Mouse (Mus musculus) stomach, embryonic 14.5 days (tissue): ENCODE data around the gene Tnc. TPM values are rescaled to one million over a fixed set of nuclear protein-coding genes. Genes with fewer than 3 reads are reported as not detected.
A peak's percentile ranks its signal among the peaks of the same experiment; 100 is the strongest.

ENCODE experiments used
- ATAC-seq: fragments of 200-750 bp; cut with Nextera tagmentation; 2 replicates; pipeline ENCODE4 v1.8.0; 2017; ENCODE audit warnings: low read depth, moderate TSS enrichment; ENCODE audit not compliant: insufficient number of reproducible peaks, insufficient read depth, low FRiP score
- H3K27ac ChIP-seq: fragments of 300-500 bp; sonication (generic); 2 replicates; pipeline ENCODE4 v1.5.1; 2014; ENCODE audit warnings: mild to moderate bottlenecking, low read length, moderate library complexity, mixed read lengths
- H3K27me3 ChIP-seq: fragments of 300-500 bp; sonication (generic); 2 replicates; pipeline ENCODE4 v1.6.1; 2014; ENCODE audit warnings: low read length, control low read depth, mixed read lengths; ENCODE audit not compliant: control insufficient read depth, insufficient read depth
- H3K36me3 ChIP-seq: fragments of 300-500 bp; sonication (generic); 2 replicates; pipeline ENCODE4 v1.6.1; 2014; ENCODE audit warnings: mild to moderate bottlenecking, control low read depth, low read length, moderate library complexity, mixed read lengths; ENCODE audit not compliant: control insufficient read depth, insufficient read depth
- H3K4me1 ChIP-seq: fragments of 300-500 bp; sonication (generic); 2 replicates; pipeline ENCODE4 v1.6.1; 2014; ENCODE audit warnings: low read length, control low read depth, mixed read lengths; ENCODE audit not compliant: control insufficient read depth, insufficient read depth
- H3K4me2 ChIP-seq: fragments of 300-500 bp; sonication (generic); replicated peaks from 2 replicates; pipeline ENCODE4 v1.6.1; 2014; ENCODE audit warnings: low read depth, low read length, control low read depth
- H3K4me3 ChIP-seq: fragments of 300-500 bp; sonication (generic); 2 replicates; pipeline ENCODE4 v1.5.1; 2014; ENCODE audit warnings: low read depth, low read length, control low read depth
- H3K9ac ChIP-seq: fragments of 300-500 bp; sonication (generic); replicated peaks from 2 replicates; pipeline ENCODE4 v1.6.1; 2014; ENCODE audit warnings: low read depth, mild to moderate bottlenecking, control low read depth, low read length, moderate library complexity, mixed read lengths
- H3K9me3 ChIP-seq: fragments of 300-500 bp; sonication (generic); 2 replicates; pipeline ENCODE4 v1.6.1; 2016; ENCODE audit warnings: low read depth, low read length, control low read depth; ENCODE audit not compliant: control insufficient read depth
- WGBS: fragments of 180-500 bp; shearing (Covaris S2); extraction: QIAGEN DNeasy Blood & Tissue Kit; methylation state at CpG from one replicate; pipeline ENCODE4 v1.1.7; 2014; 5-methylcytosine and 5-hydroxymethylcytosine counted together
- polyA plus RNA-seq: library from polyadenylated mRNA; unstranded; fragments of >200 nt; fragmentation: Nextera tagmentation; extraction: Ambion mirVana; gene quantifications from 2 replicates; pipeline ENCODE4 v1.2.1, GENCODE M21; 2014

Tnc gene
- polyA plus RNA-seq: 12.3 and 14.3 TPM in 2 replicates

DNA sequence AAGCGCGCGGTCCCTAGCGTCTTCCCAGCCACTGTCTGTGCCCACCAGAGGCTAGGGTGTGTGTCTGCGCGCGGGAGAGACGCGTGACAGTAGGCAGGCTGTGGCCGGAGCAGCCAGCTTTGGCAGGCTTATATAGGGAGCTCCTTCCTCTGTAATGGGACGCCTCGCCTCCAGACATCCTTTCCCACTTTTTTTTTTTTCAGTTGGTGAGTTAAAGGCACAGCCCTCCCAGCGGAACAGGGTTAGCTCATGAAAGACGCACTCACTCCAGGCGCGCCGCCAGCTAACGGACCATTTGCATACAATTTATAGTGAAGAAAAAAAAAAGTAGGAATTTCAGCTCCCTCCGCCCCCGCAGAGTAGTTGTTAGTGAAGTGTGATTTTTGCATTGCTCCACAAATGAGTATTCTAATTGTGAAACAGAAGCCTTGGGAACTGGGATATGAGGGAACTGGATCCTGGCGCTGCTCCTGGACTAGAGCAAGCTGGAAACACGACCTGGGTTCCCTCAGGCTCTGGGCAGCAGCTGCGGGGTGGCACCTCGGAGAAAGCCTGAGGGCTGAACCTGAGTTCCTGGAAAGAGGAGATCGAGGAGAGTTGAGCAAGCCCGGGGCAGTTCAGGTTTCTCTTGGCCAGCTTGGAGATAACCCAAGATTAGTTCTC lies at the start of gene Tnc:
Tnc (minus strand) TSS at position 185 of the 663 bp plus-strand sequence.
- no peaks in the 10 kb centered on the region; the same call in 1 of the 2 replicates for H3K27me3 ChIP-seq
- H3K36me3 ChIP-seq: no peaks in the 10 kb centered on the region
- H3K4me2 ChIP-seq: peak within 1 kb of the TSS; percentile 46
- peak within 1 kb of the TSS; percentile 15; the same call in 1 of the 2 replicates for H3K9ac ChIP-seq
- no peak within 1 kb of the TSS for H3K27ac ChIP-seq
- ATAC-seq: peak; percentile 73; the same call in 1 of the 2 replicates
- 1% methylated on average over 26 of the region's 26 CpGs for WGBS
- H3K4me3 ChIP-seq: peak within 1 kb of the TSS; percentile 26
- 0 out of 2 replicates have a peak, but pooled peaks cover 6% of the 10 kb centered on the region for H3K4me1 ChIP-seq
- no peaks in the 10 kb centered on the region for H3K9me3 ChIP-seq

- H3K36me3 ChIP-seq: no peaks in the 10 kb centered on the region
- no peak overlapping the region for H3K4me3 ChIP-seq
- H3K9me3 ChIP-seq: no peaks in the 10 kb centered on the region
- ATAC-seq: no peak
- no peak overlapping the region for H3K27ac ChIP-seq
- H3K9ac ChIP-seq: no peak overlapping the region
- no peaks in the 10 kb centered on the region for H3K4me1 ChIP-seq
- WGBS: 84% methylated on average over 5 of the region's 5 CpGs
- no peaks in the 10 kb centered on the region for H3K27me3 ChIP-seq
- H3K4me2 ChIP-seq: no peak overlapping the region
These were observed 47.4 kb upstream of the Tnc start for GRCm38 (mm10) chr4:64094221-64094620.

- Histone ChIP-seq H3K4me1 (no peaks in the 10 kb centered on the region), H3K4me3 (no peak overlapping the region), H3K27ac (no peak overlapping the region), H3K27me3 (no peaks in the 10 kb centered on the region), H3K4me2 (no peak overlapping the region), H3K9ac (no peak overlapping the region), H3K36me3 (no peaks in the 10 kb centered on the region), H3K9me3 (no peaks in the 10 kb centered on the region)
- 77% methylated on average over 1 of the region's 1 CpGs for WGBS
- ATAC-seq: no peak
These were observed 46.0 kb upstream of the Tnc start for GRCm38 (mm10) chr4:64092857-64093256.

GRCm38 (mm10) chr4:64089378-64089777 lies 42.6 kb upstream of the Tnc start:
- H3K4me3 ChIP-seq: no peak overlapping the region
- no peaks in the 10 kb centered on the region for H3K9me3 ChIP-seq
- H3K27me3 ChIP-seq: no peaks in the 10 kb centered on the region
- H3K4me1 ChIP-seq: no peaks in the 10 kb centered on the region
- WGBS: 74% methylated on average over 2 of the region's 2 CpGs
- no peak overlapping the region for H3K9ac ChIP-seq
- H3K4me2 ChIP-seq: no peak overlapping the region
- H3K36me3 ChIP-seq: no peaks in the 10 kb centered on the region
- H3K27ac ChIP-seq: no peak overlapping the region
- ATAC-seq: no peak

DNA sequence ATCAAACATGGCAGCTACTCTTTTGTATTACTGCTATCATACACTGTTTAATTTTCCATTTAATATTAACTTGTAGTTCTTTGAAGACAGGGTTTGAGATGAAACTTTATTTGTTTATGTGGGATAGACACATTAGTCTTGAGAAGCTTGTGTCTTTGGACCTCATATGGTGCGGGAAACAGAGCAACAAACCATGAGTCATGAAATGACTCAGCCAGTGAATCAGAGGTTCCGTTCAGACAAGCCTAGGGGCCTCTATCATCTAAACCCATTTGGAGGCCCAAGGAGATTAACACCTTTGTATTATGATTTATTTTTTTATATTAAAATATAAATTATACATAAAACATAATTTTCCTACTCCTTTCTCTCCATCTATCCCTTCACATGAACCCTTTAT lies 40.9 kb upstream of the Tnc start:
- Histone ChIP-seq H3K9ac (no peak overlapping the region), H3K4me3 (no peak overlapping the region), H3K27ac (no peak overlapping the region), H3K36me3 (no peaks in the 10 kb centered on the region), H3K27me3 (no peaks in the 10 kb centered on the region), H3K4me2 (no peak overlapping the region), H3K9me3 (no peaks in the 10 kb centered on the region), H3K4me1 (no peaks in the 10 kb centered on the region)
- 66% methylated on average over 2 of the region's 2 CpGs for WGBS
- ATAC-seq: no peak

DNA sequence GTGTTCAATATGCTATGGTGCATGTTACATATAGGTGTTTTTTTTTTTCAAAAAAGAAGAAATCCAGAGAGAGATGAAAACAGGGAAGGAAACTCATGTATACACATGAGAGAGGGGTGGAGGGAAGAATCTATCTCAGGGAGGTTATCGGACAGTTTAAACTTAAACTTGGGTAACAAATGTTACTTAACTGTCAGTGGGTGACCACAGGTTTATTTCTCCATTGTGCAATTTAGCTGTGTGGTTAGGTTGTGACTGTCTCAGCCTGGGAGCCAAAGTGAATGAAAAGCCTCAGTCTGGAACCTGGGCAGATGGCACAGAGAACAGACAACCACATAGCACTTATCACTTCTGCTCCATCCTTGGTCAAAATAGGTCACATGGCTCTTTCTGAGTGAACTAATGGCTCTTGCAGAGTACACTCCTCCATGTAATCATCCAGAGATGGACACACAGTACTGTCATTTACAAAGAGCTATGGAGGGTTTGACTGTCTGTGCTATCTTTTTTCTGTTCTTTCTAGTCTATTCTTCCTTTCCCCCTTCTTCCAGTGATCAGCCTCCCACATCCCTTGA lies 39.3 kb upstream of the Tnc start:
- no peak for ATAC-seq
- Histone ChIP-seq H3K9ac (no peak overlapping the region), H3K27ac (no peak overlapping the region)

DNA sequence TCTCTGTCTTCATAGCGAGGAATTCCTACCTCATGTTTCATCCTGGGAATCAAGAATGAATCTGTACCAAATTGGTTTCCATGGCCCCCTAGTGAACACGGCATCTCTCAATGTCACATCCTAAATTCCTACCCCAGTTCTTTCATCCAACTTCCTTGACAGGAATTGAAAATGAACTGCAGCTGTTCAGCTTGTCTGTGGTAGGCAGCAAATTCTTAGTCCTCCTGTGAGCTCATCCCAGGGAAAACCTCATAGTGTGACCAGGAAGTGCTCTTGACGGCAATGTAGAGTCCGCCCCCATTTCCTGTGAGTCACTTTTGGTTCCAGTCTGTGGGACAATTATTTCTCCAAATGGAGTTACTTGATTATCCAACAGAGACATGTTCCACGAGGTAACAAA lies 37.0 kb upstream of the Tnc start:
- H3K4me1 ChIP-seq: 0 out of 2 replicates have a peak, but pooled peaks cover 3% of the 10 kb centered on the region
- H3K36me3 ChIP-seq: no peaks in the 10 kb centered on the region
- ATAC-seq: no peak
- H3K27ac ChIP-seq: no peak overlapping the region
- H3K9ac ChIP-seq: no peak overlapping the region
- no peaks in the 10 kb centered on the region for H3K27me3 ChIP-seq
- WGBS: 60% methylated on average over 5 of the region's 5 CpGs
- H3K9me3 ChIP-seq: no peaks in the 10 kb centered on the region
- no peak overlapping the region for H3K4me2 ChIP-seq
- H3K4me3 ChIP-seq: no peak overlapping the region

More for the DNA sequence above, 39.3 kb upstream of the Tnc start:
- H3K4me1 ChIP-seq: no peaks in the 10 kb centered on the region
- H3K9me3 ChIP-seq: no peaks in the 10 kb centered on the region
- 88% methylated on average over 1 of the region's 1 CpGs for WGBS
- no peak overlapping the region for H3K4me2 ChIP-seq
- H3K27me3 ChIP-seq: no peaks in the 10 kb centered on the region
- H3K4me3 ChIP-seq: no peak overlapping the region
- no peaks in the 10 kb centered on the region for H3K36me3 ChIP-seq

DNA sequence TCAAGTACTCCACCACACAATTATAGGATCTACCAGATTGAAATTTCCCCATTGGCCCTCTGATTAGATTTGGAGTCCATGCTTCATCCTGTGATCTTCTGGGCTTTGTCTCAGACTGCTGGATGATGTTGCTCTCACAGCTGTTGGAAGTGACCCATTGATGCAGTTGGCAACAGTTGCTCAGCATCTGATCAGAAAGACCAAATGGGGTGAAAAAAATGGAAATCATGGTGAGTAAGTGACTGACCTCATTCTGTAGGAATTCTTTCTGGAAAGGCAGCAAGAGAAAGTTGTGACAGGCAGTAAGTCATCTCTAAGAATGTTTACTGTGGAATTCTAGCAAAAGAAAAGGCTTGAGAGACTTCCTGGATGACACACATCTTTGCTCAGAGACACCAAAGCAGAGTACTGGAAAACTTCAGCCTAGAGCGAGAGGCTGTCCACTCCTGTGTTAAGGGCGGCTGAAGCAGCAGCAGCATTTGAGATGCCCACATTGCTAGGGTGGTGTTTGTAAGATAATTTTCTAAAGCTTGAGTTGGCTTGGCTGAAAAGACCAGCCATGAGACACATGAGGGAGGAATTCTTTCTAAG lies 31.3 kb upstream of the Tnc start:
- Histone ChIP-seq H3K36me3 (no peaks in the 10 kb centered on the region), H3K9ac (no peak overlapping the region), H3K4me1 (0 out of 2 replicates have a peak, but pooled peaks cover 3% of the 10 kb centered on the region), H3K4me3 (no peak overlapping the region), H3K4me2 (no peak overlapping the region), H3K27me3 (no peaks in the 10 kb centered on the region), H3K9me3 (no peaks in the 10 kb centered on the region), H3K27ac (no peak overlapping the region)
- peak; percentile 46; the same call in 1 of the 2 replicates for ATAC-seq
- 55% methylated on average over 2 of the region's 2 CpGs for WGBS
